Mouse (Mus musculus): Measurements from ENCODE around the gene Nupr1l.
"Not testable (repeated sequence)": the region's sequence is repeated elsewhere in the genome, so short reads cannot be mapped to it uniquely, and the experiment has no call there.

Nupr1l gene

DNA sequence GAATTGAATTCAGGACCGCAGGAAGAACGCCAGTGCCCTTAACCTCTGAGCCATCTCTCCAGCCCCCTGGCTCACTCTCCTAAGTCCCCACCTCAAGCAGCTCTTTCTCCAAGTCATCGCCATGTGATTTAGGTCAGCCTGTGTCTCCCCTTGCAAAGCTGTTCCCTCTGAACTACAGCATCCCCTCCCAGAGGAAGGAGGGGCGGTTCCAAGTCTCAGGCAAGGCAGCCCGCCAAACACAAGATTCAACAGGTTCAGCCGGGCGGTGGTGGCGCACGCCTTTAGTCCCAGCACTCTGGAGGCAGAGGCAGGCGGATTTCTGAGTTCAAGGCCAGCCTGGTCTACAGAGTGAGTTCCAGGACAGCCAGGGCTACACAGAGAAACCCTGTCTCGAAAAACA lies 7.2 kb downstream of the Nupr1l start:
- DNase-seq (ENCODE audit: low read depth, low spot score), result not testable (repeated sequence)

DNA sequence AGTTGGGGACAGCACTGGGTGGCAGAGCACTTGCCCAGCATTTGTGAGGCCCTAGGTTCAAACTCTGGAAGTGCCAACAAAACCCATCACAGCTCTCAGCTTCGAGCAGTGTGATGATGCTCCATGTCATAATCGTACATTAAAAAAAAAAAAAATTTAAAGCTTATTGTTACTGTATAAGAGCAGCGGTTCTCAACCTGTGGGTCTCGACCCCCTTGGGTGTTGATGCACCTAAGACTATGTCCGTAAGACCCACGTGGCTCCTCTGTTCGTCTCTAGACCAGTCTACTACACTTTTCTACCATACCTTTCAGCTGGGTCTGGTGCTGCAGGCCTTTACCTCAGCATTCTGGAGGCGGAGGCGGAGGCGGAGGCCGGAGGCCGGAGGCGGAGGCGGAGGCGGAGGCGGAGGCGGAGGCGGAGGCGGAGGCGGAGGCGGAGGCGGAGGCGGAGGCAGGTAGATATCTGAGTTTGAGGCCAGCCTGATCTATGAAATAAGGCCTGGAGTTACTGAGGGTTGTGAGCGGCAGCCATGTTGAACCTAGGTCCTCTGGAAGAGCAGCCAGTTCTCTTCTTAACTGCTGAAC lies 9.8 kb downstream of the Nupr1l start:
- DNase-seq (ENCODE audit: low read depth, low spot score), result no peak

DNA sequence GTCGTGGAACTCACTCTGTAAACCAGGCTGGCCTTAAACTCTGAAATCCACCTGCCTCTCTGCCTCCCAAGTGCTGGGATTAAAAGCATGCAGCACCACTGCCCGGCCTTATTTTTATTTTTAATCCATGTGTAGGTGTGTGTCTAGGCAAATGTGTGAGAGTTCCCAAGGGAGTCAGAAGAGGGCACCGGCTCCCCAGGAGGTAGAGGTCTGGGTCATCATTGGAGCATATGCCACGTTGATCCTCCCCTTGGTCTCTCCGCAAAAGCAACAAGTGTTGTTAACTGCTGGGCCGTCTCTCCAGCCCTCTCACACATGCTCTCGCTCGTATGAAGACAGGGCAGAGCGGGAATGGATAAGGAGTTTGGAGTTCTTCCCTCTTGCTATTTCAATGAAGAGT lies 10.4 kb downstream of the Nupr1l start:
- DNase-seq (ENCODE audit: low read depth, low spot score), result no peak

DNA sequence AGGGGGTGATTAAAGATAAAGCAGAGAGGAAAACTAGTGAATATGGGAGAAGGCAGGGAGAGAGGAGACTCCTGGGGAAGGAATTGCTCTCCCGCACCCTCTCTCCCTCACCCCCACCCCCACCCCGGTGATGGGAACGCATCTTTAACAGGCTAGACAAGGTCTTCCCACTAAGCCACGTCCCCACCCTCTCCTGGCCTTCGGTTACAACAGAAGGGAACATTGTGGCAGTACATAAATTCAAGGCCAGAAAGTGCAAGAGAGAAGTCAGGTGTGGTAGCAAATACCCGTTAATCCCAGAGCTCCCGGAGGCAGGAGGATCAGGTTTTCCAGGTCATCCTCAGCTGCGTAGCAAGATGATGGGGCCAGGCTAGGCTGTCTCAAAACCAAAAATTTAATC lies 11.0 kb downstream of the Nupr1l start:
- DNase-seq (ENCODE audit: low read depth, low spot score), result no peak

DNA sequence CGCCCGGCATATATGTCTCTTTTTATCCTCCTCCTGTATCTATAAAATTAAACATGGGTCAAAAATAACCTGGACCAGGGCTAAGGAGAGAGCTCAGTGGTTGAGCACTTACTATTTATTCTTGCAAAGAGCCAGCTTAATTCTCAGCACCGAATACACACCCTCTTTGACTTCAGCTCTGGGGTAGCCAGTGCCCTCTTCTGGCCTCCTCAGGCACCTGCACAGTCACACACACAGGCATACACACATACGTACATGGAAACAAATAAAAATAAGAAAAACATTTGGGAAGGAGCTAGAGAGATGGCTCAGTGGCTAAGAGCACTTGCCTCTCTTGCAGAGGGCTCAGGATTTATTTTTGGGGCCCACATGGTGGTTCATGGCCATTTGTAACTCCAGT lies 13.6 kb downstream of the Nupr1l start:
- no peak for DNase-seq (ENCODE audit: low read depth, low spot score)

DNA sequence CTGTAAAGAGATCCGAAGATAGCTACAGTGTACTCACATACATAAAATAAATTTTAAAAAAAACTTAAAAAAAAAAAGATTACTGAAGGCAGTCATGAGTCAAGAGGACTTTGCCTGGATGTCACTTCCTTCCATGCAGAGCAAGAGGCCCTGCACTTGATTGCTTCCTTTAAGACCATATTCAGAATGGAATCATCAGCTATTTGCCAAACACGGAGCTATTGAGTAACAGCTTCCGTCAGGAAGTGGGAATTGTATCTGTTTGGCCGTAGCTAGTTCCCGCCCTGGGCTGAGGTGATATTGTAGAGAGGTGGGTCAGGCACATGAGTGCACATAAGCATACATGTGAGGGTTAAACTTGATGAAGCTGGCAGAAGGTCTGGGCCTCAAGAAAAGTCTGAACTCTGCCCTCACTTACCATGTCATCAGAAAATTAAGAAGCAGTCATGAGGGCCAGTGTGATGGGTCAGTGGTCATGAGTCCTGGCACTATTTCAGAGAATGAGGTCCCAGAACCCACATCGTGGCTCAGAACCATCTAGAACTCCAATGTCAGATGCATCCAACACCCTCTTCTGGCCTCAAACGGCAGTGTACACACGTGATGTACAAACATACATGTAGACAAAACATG lies 16.6 kb downstream of the Nupr1l start:
- no peak for DNase-seq (ENCODE audit: low read depth, low spot score)

DNA sequence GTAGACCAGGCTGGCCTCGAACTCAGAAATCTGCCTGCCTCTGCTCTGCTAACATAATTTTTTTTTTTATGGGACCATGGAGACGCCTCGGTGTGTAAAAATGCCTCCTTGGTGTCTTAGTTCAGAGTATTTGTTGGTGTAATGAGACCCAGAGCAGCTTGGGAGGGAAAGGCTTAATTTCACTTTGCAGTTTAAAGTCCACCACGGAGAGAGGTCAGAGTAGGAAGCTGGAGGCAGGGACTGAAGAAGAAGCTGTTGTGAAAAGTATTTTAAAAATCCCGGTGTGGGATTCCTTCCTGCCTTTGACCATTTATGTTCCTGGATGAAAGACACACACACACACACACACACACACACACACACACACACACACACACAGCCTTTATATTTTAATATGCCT lies 17.6 kb downstream of the Nupr1l start:
- DNase-seq (ENCODE audit: low read depth, low spot score), result no peak

DNA sequence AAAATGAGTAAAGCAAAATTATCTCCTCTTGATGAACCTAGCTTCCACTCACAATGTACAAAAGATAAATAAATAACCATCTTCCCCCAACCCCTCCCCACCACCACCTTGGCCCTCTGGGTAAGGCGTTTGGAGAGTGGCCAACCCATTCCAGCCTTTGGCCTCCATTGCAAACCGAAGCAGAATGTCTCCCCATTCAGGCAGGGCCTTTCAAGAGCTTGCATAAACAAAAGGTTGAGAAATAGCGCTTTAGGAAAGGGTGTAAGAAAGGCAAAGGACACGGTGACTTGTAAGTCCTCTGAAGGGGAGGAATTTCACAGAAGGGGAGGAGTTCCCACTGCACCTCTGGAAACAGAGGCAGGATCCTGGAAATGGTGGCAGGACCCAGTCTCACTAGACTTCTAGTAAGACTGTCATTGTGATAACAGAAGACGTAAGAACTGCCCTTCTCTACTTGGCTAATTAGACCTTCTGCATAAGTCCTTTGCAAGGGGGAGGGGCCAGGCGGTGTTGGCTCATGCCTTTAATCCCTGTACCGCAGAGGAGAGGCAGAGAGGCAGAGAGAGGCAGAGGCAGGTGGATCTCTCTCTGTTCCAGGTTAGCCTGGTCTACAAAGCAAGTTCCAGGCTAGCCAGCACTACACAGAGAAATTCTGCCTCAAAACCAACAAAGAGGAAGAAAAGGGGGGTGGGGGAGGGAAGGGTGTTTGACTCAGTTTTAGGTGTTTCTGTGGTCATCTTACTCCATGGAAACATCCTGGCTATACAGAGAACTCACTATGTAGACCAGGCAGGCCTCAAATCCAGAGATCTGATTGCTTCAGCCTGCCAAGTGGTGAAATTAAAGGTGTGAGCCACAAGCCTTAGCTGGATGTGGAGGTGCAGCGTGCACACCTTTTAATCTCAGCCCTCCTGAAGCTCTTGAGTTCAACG lies 21.9 kb downstream of the Nupr1l start:
- DNase-seq (ENCODE audit: low read depth, low spot score), result no peak

DNA sequence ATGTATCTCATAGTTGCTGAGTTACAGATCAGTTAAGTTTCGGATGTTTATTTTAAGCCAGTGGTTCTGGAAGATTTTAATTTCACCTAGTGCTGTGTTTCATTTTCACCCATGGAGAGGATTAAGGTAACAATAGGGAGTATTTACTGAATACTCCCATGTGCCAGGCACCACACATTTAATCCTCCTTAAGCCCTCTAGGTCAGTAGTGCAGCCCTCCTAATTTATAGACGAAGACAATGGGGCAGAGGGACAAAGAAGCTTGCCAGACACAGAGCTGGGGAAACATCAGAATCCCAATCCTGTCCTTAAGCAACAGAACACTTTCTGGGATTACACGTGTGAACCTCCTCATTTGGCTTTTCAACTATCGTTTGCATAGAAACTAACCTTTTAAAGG lies 28.6 kb downstream of the Nupr1l start:
- DNase-seq (ENCODE audit: low read depth, low spot score), result no peak

DNA sequence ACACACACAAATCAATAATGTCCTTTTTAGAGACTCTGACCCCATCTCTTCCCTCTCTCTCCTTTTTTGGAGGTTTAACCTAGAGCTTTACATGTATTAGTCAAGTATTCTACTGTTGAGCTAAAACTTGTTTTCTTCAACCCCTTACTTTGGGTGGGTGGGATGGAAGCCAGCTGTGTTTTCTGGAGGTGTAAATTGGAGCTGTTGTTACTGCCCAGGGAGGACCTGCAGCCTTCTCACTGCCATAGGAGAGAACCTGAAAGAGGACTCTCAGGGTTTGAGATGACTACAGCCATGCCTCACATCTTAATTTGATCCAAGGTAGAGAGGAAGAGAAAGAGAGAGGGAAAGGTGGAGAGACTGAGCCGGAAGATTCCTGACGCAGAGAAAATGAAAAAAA lies 31.9 kb downstream of the Nupr1l start:
- DNase-seq (ENCODE audit: low read depth, low spot score), result no peak

DNA sequence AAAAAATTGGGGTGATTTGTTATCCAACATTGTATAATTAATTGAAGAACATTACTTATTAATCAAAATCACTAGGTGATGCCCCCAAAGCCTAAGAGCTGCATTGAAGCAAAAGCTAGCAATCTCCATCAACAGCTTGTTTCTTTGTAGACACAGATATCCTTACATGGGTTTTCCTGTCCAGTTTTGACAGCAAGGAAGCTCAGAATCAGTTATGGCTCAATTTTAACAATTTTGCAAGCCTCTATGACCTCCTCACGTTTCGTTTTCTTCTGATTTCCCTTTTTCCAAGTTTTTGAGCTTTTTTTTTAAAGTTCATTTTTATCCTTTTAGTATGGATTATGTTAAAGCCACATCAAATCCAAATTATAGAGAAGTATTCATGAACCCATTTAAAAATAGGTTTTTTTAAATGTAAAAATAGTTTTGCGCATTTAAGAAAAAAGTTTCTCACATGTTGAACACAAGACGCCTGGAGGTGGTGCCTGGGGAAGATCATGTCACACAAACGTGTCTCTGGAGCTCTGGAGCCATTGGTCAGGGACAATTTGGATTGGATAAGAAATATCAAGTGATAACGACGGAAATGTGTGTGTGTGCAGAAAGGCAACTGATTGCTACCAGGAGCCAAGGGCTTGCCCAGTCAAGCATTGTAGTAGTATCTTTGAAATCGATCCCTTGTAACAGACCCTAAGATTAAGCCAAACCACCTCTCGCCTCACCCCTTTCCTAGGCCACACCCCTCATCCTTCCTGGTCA lies 32.6 kb downstream of the Nupr1l start:
- DNase-seq (ENCODE audit: low read depth, low spot score), result peak; percentile 6

DNA sequence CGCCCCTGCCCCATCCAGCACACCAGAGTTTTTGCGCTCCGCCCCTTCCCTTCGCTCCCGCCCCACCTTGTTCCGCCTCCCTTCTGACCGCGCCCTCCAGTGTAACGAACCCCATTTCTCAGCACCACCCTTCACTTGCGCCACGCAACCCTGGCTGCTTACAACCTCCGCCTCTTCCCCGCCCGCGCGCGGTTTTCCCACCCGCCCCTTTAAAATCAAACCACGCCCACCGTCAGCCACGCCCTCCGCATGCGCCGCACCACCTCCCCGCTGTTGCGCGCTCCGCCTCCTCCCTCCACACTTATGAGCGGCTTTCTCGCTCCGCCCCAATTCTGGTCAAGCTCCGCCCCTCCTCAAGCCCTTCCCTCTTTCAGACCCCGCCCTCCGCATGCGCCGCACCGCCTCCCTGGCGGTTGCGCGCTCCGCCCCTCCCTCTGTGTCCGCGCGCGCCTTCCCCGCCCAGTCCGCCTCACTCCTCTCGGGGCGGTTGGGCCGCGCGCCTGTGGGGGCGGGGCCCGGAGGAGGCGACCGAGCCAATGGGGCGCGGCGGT lies 33.2 kb downstream of the Nupr1l start, which contains the start of gene Vkorc1l1:
Gene Vkorc1l1, plus strand, starts transcription at position 476 of the 551 bp plus-strand sequence.
- DNase-seq (ENCODE audit: low read depth, low spot score), result peak; percentile 99

DNA sequence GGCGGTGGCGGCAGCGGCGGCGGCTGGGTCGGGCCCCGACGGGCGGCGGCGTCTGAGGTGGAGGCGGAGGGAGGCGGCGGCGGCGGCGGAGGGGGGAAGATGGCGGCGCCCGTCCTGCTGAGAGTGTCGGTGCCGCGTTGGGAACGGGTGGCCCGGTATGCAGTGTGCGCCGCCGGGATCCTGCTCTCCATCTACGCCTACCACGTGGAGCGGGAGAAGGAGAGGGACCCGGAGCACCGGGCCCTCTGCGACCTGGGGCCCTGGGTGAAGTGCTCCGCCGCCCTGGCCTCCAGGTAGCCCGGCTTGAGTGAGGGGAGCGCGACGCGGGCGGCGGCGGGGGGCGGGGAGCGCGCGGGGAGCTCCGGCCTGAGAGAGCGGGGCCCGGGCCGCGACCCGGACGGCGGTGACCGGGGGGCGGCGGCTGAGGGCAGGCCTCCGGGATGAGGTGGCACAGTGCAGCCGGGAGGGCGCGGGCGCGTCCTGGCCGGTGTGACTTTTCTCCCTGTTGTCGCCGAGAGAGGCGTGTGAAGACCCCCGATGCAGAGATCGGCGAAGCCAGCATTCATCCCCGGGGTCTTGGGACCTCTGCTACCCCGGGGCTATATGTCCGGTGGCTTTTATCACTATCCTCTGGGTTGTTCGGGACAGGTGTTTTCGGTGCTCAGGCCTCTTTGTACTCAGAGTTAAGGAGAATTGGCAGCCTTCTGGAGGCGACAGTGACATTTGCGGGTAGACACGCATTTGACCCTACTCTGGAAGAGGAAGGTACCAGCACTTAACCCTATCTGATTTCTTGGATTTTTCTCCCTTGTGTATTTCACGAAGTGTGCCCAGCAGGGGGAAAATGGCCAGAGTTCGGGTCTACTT lies 34.0 kb downstream of the Nupr1l start:
- peak; percentile 56 for DNase-seq (ENCODE audit: low read depth, low spot score)

DNA sequence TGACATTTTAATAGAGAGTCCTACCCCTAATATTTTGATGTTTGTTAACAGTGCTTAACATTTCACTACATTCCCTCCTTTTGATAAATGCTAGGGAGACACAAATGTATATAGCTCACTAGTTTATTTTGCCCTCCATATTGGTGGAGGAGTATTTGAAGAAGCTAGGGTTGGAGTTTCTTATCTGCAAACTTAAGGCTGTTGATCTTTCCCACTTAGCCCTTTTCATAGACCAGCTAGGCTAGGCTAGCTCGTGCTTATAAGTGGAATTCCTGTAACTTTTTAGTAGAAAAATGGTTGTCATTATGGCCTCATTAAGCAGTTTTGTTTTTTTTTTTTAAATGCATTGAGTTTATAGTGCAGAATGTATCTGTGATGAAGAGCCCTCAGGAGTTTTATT lies 35.1 kb downstream of the Nupr1l start:
- DNase-seq (ENCODE audit: low read depth, low spot score), result no peak

DNA sequence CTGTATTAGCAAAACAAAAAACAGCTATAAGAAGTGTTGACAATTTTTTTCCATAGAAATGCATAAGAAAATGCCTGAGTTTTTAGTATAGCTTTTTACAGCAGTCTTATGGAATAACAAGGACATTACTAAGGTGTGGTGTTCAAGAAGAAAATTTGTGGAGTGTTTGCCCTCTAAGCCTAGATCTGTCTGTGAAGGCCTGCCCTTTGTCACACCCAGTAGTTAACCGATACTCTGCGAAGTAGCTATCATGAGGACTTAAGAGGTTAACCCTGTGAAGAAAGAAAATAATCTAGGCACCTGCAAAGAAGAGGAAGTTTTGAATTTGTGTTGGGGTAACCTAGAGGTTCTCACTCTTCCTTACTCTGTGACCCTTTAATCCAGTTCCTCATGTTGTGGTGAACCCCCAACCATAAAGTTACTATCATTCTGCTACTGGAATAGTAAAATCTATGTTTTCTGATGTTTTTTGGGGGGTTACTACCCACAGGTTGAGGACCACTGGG lies 39.2 kb downstream of the Nupr1l start:
- DNase-seq (ENCODE audit: low read depth, low spot score), result no peak

DNA sequence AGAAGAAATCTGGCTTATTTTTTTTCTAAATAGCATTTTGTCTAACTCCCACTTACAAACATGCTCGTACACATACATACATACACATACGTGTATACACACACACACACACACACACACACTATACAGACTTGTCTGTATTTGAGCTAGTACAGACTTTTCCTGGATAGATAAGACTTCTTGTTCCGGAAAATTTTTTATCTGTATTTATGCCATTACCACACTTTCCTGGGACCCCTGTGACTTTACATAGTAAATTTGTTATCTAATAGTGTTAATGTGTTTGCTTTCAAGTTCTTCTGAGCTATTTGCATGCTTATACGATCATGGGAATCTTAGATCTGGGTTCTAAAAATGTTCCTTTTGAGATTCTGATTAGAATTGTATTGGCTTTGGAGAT lies 43.8 kb downstream of the Nupr1l start:
- DNase-seq (ENCODE audit: low read depth, low spot score), result no peak

DNA sequence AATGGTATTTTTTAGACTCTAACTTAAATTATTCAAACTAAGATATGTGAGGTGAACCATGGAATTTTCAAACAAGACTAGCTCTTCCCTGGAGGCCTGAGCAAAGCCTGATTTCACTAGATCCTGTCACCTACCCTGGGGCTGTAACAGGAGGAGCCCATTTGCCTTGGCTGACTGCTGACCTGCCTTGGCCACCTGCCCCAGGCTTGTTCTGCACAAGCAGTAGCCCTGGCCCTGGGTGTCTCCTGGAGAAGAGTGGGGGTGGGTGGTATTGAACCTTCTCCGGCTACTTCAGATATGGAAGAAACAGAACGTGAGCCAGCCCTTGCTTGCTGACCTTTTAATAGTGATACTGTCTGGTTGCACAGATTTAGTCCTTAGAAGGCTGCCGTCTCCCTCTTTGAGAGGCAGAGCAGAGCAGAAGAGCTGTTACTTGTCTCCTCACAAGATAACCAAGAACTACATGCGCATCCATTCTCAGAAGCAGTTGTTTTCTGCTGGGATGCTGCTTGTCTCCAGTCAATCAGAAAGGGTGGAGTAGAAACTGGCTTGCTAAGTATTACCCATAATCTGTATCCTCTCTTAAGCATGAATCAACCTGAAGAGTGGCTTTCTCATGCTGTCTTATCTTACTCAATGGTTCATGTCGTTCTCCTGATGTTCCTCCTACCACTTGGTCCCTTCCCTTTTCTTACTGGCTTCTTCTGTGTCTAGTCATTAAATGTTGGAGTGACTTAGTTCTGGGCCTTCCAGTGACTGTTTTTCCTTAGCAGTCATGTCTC lies 46.3 kb downstream of the Nupr1l start:
- DNase-seq (ENCODE audit: low read depth, low spot score), result no peak

DNA sequence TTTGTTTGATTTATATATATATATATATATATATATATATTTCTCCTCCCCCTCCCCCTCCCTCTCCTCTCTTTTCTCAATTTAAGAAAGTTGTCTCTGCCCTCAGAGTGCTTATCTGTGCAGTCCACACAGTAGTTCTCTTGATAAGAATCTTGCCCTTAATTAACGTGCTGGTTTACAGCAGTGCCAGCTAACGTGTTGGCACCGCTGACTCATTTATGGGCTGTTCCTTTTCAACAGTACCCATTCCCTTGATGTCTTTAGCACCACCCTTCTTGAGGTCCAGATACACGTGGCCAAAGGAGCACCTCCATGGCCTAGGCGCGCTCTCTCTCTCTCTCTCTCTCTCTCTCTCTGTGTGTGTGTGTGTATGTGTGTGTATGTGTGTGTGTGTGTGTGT lies 47.5 kb downstream of the Nupr1l start:
- peak; percentile 10 for DNase-seq (ENCODE audit: low read depth, low spot score)

DNA sequence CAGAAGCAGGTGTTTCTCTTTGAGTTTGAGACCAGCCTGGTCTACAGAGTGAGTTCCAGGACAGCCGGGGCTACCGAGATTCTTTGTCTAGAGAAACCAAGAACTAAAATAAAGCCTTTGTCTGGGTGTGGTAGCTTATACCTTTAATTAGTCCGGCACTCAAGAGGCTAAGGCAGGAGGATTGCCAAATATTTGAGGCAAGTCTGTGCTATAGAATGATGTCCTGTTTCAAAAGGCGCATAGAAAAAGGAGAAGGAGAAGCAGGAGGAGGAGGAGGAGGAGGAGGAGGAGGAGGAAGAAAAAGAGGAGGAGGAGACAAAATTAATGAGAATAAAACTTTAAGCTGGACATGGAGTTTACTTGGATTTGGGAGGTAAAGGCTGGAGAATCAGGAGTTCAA lies 54.9 kb downstream of the Nupr1l start:
- DNase-seq (ENCODE audit: low read depth, low spot score), result no peak

Data from CD4-positive, CD25-positive, alpha-beta regulatory T cell, adult 2 months (primary cell).